Mouse (Mus musculus) limb, embryonic 14.5 days (tissue): ENCODE results near the gene Catsperd. TPM values are rescaled to one million over a fixed set of nuclear protein-coding genes. Genes with fewer than 3 reads are reported as not detected.
"Not testable (repeated sequence)": the region's sequence is repeated elsewhere in the genome, so short reads cannot be mapped to it uniquely, and the experiment has no call there.

ENCODE experiments used
- ATAC-seq: fragments of 200-750 bp; cut with Nextera tagmentation; 2 replicates; pipeline ENCODE4 v1.8.0; 2017; ENCODE audit warnings: low read depth, moderate number of reproducible peaks, moderate TSS enrichment; ENCODE audit not compliant: low FRiP score
- DNase-seq: peaks from one replicate; pipeline ENCODE4 v3.0.0-alpha.2; 2015; ENCODE audit warnings: low spot score
- H3K27ac ChIP-seq: fragments of 300-500 bp; sonication (generic); replicated peaks from 2 replicates; pipeline ENCODE4 v1.5.1; 2014; ENCODE audit warnings: low read depth, mild to moderate bottlenecking, low read length, moderate library complexity, mixed read lengths
- H3K27me3 ChIP-seq: fragments of 300-500 bp; sonication (generic); 2 replicates; pipeline ENCODE4 v1.6.1; 2014; ENCODE audit warnings: low read length, mixed read lengths; ENCODE audit not compliant: control insufficient read depth, insufficient read depth
- H3K36me3 ChIP-seq: fragments of 300-500 bp; sonication (generic); 2 replicates; pipeline ENCODE4 v1.6.1; 2014; ENCODE audit warnings: mild to moderate bottlenecking, low read length, moderate library complexity, mixed read lengths; ENCODE audit not compliant: control insufficient read depth, insufficient read depth
- H3K4me1 ChIP-seq: fragments of 300-500 bp; sonication (generic); 2 replicates; pipeline ENCODE4 v1.6.1; 2014; ENCODE audit warnings: antibody characterized with exemption, low read length, mixed read lengths; ENCODE audit not compliant: control insufficient read depth, insufficient read depth
- H3K4me2 ChIP-seq: fragments of 300-500 bp; sonication (generic); replicated peaks from 2 replicates; pipeline ENCODE4 v1.6.1; 2014; ENCODE audit warnings: low read depth, mild to moderate bottlenecking, low read length, moderate library complexity; ENCODE audit not compliant: severe bottlenecking
- H3K4me3 ChIP-seq: fragments of 300-500 bp; sonication (generic); replicated peaks from 2 replicates; pipeline ENCODE4 v1.5.1; 2014; ENCODE audit warnings: low read length
- H3K9ac ChIP-seq: fragments of 300-500 bp; sonication (generic); 2 replicates; pipeline ENCODE4 v1.6.1; 2014; ENCODE audit warnings: mild to moderate bottlenecking, low read depth, low read length, moderate library complexity; ENCODE audit not compliant: severe bottlenecking
- H3K9me3 ChIP-seq: fragments of 300-500 bp; sonication (generic); 2 replicates; pipeline ENCODE4 v1.6.1; 2016; ENCODE audit warnings: low read length; ENCODE audit not compliant: control insufficient read depth
- POLR2A ChIP-seq: fragments of 200-500 bp; IDR thresholded peaks from 2 replicates; pipeline ENCODE4 v1.8.0; 2012; ENCODE audit warnings: inconsistent platforms, mild to moderate bottlenecking, moderate library complexity, borderline replicate concordance; ENCODE audit not compliant: insufficient read depth, insufficient read length; ENCODE audit errors: extremely low read depth
- WGBS: fragments of 180-500 bp; shearing (Covaris S2); extraction: QIAGEN DNeasy Blood & Tissue Kit; methylation state at CpG from one replicate; pipeline ENCODE4 v1.1.7; 2014; 5-methylcytosine and 5-hydroxymethylcytosine counted together
- polyA plus RNA-seq, 2 experiments: library from polyadenylated mRNA; depleted of rRNA in 1 of 2; stranded (reverse) in 1 of 2; unstranded in 1 of 2; fragments of >200 nt; fragmentation: Nextera tagmentation in 1 of 2; extraction: Ambion mirVana in 1 of 2; gene quantifications; 2 replicates each; pipeline versions ENCODE4 v1.2.1 to v1.2.3; 2012 to 2014

Catsperd gene
- polyA plus RNA-seq, 2 experiments: 0.48 to 1.0 TPM

DNA sequence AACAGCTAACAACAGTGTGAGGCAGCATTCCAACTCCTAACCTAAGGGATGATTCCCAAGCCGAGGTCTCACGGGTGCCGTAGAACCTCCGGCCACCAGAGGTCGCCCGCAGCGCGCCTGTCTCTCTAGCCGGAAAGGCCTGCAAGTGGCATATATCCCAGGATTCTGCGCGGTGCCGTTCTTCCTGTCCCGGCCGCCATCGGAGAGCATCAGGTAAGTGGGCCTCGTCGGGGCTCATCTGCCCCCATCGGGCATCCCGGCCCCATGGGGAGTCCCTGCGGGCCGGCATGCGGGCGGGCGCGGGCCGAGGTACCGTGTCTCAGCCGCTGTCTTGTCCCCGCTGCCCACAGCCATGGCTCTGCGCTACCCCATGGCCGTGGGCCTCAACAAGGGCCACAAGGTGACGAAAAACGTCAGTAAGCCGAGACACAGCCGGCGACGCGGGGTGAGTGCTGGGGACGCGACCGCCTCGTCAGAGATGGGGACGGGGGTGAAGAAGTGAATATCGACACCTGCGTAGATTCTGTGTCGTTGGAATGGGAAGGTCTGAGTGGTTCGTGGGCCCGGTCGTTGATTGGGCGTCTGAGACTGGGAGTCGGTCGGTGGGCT is 14.6 kb upstream of the Catsperd start, which contains the start of gene Rpl36:
TSS of gene Rpl36 (plus strand) at position 181 of the 609 bp plus-strand sequence.
- peak within 1 kb of the TSS; percentile 92 for H3K27ac ChIP-seq
- peaks cover 40% of the 10 kb centered on the region for H3K36me3 ChIP-seq
- peaks cover 20% of the 10 kb centered on the region for H3K4me1 ChIP-seq
- peak within 1 kb of the TSS; percentile 71 for H3K4me3 ChIP-seq
- peak; percentile 94 for DNase-seq
- H3K9me3 ChIP-seq: no peaks in the 10 kb centered on the region
- 3% methylated on average over 52 of the region's 52 CpGs for WGBS
- TF ChIP-seq POLR2A: peak; percentile 95
- H3K4me2 ChIP-seq: peak within 1 kb of the TSS; percentile 69
- ATAC-seq: peak; percentile 73
- peak within 1 kb of the TSS; percentile 83 for H3K9ac ChIP-seq
- H3K27me3 ChIP-seq: no peaks in the 10 kb centered on the region

DNA sequence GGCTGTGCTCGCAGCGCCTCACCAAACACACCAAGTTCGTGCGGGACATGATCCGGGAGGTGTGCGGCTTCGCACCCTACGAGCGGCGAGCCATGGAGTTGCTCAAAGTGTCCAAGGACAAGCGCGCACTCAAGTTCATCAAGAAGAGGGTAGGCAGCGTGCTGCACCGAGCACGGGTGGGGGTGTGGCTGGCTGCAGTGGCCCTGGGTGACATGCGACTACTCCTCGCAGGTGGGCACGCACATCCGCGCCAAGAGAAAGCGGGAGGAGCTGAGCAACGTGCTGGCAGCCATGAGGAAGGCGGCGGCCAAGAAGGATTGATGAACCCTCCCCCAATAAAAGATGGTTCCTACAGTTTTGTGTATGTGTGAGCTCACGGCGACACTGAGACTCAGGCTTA is 14.1 kb upstream of the Catsperd start:
- not testable (repeated sequence) for DNase-seq
- H3K36me3 ChIP-seq: peaks cover 46% of the 10 kb centered on the region
- WGBS: under 1% methylated on average over 26 of the region's 26 CpGs

DNA sequence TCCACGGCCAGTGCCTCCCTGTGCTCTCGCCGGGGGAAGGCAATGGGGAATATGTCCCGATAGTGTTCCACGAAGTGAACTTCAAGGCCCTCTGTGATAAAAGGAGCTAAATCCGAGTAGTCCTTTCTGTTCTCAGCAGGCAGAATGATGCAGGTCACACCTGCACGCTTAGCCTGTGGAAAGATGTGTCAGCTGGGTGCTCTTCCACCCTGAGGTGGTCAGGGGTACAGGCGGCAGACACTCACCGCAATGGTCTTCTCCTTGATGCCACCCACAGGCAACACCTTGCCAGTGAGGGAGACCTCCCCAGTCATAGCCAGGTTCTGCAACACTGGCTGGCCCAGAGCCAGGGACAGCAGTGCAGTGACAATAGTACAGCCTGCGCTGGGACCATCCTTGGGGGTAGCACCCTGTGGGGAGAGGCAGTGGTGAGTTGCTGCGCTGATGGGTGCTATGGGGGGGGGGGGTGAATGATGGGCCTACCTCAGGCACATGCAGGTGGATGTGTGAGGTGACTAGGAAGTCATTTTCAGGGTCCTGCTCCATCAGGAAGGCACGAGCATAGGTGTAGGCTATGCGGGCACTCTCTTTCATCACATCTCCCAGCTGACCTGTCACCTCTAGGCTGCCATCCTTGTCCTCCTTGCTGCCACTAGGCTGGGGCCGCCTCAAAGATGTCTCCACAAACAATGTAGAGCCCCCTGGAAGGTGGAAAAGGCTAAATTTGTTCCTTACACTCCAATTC is 13.4 kb upstream of the Catsperd start:
- H3K4me3 ChIP-seq: peak overlapping the region; percentile 71
- no peak overlapping the region for H3K27ac ChIP-seq
- H3K4me2 ChIP-seq: peak overlapping the region; percentile 69
- H3K36me3 ChIP-seq: peaks cover 52% of the 10 kb centered on the region
- H3K4me1 ChIP-seq: peaks cover 15% of the 10 kb centered on the region
- 30% methylated on average over 14 of the region's 14 CpGs for WGBS
- ATAC-seq: no peak
- no peaks in the 10 kb centered on the region for H3K27me3 ChIP-seq
- peak overlapping the region; percentile 83 for H3K9ac ChIP-seq
- TF ChIP-seq POLR2A: no peak
- no peaks in the 10 kb centered on the region for H3K9me3 ChIP-seq
- DNase-seq: no peak

More for the DNA sequence above, 14.1 kb upstream of the Catsperd start:
- not testable (repeated sequence) for H3K9me3 ChIP-seq, ATAC-seq, H3K27me3 ChIP-seq
- Histone ChIP-seq H3K4me3 (peak overlapping the region; percentile 71), H3K4me2 (peak overlapping the region; percentile 69), H3K9ac (peak overlapping the region; percentile 83), H3K27ac (peak overlapping the region; percentile 92), H3K4me1 (peaks cover 15% of the 10 kb centered on the region)

DNA sequence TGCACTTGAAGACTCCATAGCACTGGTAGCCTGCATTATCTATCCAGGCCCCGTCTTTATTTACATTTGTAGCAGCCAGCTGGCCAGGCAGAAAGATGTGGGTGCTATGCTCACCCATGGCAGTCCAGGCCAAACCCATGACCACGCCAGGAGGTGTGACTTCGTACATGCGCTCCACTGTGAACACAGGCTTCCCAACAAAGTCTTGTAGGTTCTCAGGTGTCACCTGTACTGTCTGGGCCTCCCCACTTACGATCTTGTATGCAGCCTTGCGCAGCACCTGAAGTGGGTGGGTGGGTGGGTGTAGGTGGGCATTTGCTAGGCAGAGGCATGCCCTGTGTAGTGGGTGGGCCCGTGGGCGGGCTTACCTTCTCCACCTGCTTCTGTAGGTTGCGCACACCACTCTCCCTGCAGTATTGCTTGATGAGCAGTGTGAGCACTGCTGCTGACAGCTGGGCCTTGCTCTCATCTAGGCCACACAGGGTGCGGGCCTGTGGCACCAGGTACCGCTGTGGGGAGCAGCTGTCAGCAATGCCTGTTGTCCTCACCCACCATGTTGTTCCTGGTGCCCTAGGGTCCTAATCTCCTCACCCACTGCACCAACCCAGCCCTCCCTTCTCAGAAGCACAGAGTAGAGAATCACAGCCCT is 12.7 kb upstream of the Catsperd start:
- Histone ChIP-seq H3K9ac (peak overlapping the region; percentile 83; the same call in 1 of the 2 replicates), H3K4me3 (peak overlapping the region; percentile 71), H3K27me3 (no peaks in the 10 kb centered on the region), H3K4me1 (peaks cover 13% of the 10 kb centered on the region), H3K4me2 (no peak overlapping the region), H3K9me3 (no peaks in the 10 kb centered on the region), H3K27ac (no peak overlapping the region), H3K36me3 (peaks cover 59% of the 10 kb centered on the region)
- TF ChIP-seq POLR2A: no peak
- WGBS: 85% methylated on average over 10 of the region's 11 CpGs
- DNase-seq (no peak), ATAC-seq (no peak)

DNA sequence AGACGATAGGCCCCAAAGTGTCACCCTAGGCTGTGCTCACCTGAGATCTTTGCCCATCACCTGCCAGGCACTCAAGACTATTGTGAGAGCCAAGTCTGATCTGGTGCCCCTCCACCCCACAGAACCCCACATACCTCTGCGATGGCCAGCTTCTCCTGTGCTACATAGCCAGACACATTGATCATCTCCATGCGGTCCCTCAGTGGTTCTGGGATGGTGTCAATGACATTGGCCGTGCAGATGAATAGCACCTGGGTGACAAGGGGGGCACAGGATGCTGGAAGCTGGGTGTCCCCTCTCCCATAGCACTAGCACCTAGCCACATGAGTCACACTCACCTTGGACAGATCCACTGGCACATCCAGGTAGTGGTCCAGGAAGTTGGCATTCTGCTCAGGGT is 12.2 kb upstream of the Catsperd start:
- DNase-seq (no peak), ATAC-seq (no peak)
- H3K27me3 ChIP-seq: no peaks in the 10 kb centered on the region
- no peak overlapping the region for H3K4me2 ChIP-seq
- peaks cover 64% of the 10 kb centered on the region for H3K36me3 ChIP-seq
- WGBS: 93% methylated on average over 4 of the region's 4 CpGs
- no peak overlapping the region for H3K9ac ChIP-seq
- no peaks in the 10 kb centered on the region for H3K9me3 ChIP-seq
- no peak overlapping the region for H3K27ac ChIP-seq
- TF ChIP-seq POLR2A: no peak
- 0 out of 2 replicates have a peak overlapping the region, but pooled peaks have one; percentile 4 for H3K4me3 ChIP-seq
- H3K4me1 ChIP-seq: peaks cover 10% of the 10 kb centered on the region
